Mouse (Mus musculus) T-helper 2 cell (primary cell): ENCODE data around the gene Pnpla7.

ENCODE experiments used
- in situ Hi-C: fragments of 300-600 bp; cut with MboI, MseI; formaldehyde crosslinking; loops from one replicate; pipeline ENCODE4 v1.15.1; 2025; ENCODE audit warnings: high pct_unique_total_duplicates

The Pnpla7 gene

DNA sequence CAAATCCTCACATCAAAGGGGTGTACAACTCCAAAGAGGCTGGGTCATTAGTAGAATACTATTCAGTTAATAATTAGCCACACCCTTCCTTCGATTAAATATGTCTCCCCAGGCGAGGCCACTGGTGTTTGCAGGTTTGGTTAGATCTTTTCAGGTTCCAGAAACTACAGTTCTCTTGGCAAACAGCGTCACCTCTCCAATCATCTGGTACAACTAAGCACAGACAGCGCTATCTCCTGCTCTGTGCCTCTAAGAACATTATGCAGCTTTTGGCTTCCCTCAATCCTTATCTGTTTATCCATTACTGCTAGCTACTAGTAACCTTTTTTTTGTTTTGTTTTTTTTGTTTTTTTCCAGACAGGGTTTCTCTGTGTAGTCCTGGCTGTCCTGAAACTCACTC, 93.7 kb downstream of the Pnpla7 start:
- in situ Hi-C loops = no loop called here

DNA sequence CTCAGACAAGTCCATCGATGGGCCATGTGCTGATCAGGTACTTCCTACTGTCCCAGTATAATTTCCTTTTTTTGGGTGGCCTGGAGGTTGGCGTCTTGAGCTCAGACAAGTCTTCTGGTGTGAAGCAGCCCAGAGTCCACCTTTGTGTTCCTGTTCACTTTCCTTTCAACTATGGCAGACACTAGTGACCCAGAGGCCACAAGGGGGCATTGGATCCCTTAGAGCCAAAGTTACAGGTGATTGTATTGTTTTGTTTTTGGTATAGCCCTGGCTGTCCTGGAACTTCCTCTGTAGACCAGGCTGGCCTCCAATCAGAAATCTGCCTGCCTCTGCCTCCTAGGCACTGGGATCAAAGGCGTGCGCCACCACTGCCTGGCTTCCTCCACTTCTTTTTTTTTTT, 96.6 kb downstream of the Pnpla7 start:
- in situ Hi-C loops = no loop called here

DNA sequence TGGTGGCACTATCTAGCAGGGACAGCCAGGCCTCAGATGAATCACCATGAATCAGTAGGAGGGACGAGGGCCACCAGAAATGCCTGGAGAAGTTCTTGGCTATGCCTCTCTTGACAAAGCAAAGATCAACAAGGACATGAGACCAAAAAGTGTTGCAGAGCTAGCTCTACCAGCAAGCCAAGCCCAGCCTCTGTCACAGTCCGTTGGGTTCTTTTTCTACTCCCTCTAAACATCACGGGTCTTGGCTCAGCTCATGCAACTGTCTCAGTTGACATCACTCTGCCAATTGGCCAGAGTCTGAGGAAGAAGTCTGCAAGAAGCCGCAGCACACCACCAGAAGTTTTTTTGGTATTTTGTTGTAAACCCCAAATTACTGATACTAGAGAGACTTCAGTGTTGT, 99.7 kb downstream of the Pnpla7 start:
- in situ Hi-C loops = no loop called here

DNA sequence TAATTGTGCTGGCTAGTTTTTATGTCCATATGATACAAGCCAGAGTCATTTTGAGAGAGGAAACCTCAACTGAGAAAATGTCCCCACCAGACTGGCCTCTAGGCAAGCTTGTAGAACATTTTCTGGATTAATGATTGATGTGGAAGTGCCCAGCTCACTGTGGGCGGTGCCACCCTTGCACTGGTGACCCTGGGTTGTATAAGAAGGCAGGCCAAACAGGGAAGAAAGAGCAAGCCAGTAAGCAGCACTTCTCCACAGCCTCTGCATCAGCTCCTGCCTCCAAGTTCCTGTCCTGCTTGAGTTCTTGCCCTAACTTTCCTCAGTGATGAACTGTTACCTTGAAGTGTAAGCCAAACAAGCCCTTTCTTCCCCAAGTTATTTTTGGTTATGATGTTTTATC, 103.1 kb downstream of the Pnpla7 start:
- in situ Hi-C loops = no loop called here

DNA sequence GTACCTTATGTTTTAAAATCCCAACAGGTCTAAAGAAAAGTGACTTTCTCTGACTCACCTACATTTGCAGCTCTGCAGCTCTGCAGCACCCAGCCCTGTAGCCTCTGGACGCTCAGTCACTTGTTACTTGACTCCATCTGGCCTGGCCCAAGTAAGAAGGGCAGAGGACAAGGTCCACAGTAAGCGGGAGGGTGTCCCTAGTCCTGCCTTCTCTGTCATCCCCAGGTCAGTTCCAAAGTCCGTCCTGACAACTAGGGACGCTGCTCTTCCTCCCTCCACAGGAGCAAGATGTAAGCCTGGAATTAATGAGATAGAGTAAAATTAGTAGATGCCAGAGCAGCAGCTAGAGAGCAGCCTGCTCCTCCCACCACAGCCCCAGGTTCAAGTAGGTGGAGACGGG, 104.2 kb downstream of the Pnpla7 start, which contains the start of gene Entpd8:
TSS of gene Entpd8 (plus strand) at position 229 of the 400 bp plus-strand sequence.
- in situ Hi-C loops = no loop called here

DNA sequence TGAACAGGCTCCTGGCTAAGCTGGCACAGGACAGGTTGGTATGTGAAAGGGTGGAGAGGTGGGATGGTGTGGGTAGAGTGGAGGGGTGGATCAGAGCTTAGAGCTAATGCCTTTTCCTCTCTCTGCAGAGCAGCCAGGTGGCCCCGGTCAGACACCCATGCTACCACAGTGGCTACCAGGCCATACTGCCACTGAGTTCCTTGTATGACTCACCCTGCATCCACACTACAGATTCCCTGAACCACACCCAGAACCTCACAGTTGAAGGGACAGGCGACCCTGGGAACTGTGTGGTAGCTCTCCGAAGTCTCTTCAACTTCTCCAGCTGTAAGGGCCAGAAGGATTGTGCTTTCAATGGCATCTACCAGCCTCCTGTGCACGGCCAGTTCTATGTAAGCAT, 107.9 kb downstream of the Pnpla7 start:
- in situ Hi-C loops = no loop called here

DNA sequence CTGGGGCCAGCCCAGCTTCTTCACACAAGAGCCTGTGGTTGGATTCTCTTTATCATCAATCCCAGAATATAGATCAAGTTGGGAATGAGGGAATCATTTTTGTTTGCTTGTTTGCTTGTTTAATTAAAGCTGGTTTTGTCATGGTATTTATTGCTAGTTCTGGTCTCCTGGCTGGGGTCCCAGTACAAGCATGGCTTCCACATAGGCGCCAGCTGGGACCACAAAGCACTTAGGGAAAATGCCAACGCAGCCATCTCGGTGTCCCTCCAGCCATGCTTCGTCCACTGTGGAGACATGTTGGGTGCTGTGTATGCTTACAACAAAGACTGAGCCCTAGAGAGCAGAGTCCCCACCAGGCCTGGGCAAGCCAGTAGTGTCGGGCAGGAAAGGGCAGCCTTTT, 109.7 kb downstream of the Pnpla7 start:
- in situ Hi-C loops = no loop called here

DNA sequence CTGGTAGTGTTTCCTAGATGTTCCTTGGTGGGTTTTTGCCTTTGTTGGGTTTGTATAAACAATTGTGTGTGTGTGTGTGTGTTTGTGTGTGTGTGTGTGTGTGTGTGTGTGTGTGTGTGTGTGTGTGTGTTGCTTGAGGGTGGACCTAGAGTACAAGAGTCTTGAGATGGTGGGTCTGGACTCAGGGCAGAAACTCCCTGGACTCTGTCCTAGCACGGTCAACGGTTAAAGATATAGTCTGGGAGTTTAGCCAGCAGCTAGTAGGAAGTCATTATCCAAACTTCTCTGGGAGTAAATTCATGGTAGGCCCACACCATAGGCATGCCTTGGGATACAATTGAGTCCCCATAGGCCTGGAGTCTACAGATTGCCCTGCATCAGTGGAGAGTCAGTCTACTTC, 112.0 kb downstream of the Pnpla7 start:
- in situ Hi-C loops = no loop called here

DNA sequence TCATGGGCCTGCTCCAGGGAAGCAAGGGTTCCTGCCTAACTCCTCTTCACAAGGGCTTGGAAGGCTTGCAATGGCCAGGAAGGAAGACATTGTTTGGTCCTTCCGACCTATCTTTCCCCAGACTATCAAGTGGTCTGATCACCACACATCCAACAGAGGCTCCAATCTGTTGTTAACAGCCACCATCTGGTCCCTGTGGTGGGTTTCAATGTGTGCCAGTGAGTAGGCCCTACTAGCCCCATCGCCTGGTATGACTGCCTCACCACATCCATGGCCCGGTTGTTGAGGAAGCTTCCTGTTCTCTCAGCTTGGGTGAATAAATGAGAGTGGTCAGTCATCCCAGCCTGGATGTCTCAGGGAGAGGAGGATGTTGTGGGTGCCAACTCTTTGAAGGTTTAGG, 112.8 kb downstream of the Pnpla7 start:
- in situ Hi-C loops = no loop called here

DNA sequence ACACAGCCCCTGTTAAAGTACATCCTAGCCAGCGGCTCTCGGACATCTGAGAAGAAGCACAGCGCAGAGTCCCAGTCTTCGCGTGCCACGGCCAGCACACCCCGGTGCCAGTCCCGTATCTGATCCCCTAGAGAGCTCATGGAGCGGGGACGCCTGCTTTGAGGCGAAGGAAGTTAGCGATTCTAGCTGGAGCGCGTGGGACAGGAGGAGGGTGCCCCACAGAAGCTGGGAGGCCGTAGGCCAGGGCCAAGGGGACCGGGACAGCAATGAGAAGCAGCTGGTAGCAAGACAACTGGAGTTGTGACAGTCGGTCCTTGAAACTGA, 118.9 kb downstream of the Pnpla7 start:
- in situ Hi-C loops = no loop called here

DNA sequence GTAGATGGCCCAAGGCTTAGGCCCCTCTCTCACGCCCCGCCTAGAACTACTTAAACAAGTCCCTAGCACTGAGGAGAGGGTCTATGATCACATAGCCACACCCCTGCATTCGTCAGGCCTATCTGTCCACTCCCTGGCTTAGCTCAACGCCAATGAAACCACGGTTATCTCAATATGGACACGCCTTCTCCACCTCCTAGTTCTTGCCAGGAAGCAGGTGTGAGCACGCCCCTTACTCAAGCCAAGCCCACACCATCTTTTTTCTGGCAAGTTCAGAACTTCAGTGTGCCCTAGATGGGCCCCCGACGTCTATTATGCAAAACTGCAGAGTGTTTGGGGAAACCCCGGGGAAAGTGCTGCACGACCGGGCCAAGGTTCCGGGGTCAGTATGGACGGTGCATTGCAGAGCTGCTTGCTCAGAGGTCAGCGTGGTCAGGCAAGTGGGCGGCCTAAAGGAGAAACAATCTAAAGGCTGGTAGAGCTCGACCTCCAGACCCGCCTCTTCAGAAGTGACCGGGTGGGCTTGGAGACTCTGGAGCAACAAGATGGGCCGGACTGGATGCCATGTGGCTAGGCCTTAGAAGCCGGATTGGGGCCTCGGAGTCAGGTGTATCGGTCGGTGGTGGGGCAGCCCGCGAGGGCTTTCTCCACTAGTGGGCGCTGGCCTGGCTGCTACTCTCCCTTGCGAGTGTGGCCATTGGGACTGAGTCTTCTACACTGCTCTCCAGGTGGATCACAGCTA, 119.4 kb downstream of the Pnpla7 start, which contains the start of gene Noxa1:
TSS of gene Noxa1 (minus strand) at position 41 of the 742 bp plus-strand sequence.
- in situ Hi-C loops = no loop called here

DNA sequence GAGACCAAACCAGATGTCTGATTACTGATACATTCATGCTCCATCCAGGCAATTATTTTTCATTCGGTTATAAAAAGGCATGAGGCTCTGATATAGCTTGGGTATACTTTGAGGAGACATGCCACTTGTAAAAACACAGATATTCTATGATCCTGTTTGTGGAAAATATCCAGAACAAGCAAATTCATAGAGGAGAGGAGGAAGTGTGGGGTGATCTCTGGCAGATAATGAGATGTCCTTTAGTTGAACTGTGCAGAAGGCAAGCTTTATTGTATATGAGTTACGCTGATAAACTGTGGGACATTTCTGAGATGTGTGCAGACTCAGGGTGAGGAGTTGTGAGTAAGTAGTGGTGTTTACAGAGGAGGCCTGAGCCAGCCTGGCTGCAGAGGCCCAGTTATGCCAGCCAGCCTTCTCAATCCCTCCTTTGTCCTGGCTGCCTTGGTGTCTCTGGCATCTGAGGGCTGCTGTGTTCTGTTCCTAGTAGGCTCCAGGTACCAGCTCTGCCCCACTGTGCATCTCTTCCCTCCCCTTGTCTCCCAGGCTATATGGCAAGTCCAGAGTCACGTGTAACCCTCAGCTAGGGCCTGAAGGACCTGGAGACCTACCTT, 122.3 kb downstream of the Pnpla7 start:
- in situ Hi-C loops = no loop called here

DNA sequence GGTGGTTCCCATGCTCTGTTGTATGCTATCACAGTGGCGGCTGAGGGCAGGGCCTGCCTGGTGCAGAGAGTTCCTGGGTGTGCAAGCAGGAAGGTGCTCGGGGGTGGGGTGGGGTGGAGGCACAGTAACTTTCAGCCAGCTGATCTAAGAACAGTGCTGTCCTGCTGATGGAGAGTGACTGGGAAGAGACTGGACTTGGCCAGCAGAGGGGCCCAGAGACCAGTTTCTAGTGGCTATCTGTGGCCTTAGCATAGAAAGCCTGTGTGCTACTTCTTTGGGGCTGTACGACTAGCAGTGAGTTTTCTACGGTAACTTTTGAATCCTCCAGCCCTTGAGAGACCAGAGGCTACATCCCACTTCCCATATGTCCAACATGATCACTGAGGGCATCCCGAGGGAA, 123.1 kb downstream of the Pnpla7 start:
- in situ Hi-C loops = no loop called here

DNA sequence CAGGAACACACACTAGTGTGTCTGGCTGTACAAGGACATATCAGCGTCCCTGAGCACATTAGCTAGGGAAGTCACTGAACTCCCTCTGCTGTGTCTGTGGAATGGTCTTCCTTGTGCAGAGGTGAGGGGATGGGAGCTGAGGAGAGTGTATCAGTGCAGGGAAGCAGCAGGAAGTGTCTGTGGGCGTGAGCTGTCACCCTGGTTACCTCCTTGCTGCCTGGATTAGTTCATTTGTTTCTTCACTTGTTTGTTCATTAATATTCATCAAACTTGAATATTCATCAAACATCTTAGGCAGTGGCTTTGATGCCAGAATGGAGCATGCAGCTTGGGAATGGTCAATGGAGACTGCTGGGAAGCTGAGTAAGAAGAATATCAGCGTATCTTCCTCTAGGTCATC, 123.9 kb downstream of the Pnpla7 start:
- in situ Hi-C loops = no loop called here
